Mouse (Mus musculus): Measurements from ENCODE around the gene Padi2.

DNA sequence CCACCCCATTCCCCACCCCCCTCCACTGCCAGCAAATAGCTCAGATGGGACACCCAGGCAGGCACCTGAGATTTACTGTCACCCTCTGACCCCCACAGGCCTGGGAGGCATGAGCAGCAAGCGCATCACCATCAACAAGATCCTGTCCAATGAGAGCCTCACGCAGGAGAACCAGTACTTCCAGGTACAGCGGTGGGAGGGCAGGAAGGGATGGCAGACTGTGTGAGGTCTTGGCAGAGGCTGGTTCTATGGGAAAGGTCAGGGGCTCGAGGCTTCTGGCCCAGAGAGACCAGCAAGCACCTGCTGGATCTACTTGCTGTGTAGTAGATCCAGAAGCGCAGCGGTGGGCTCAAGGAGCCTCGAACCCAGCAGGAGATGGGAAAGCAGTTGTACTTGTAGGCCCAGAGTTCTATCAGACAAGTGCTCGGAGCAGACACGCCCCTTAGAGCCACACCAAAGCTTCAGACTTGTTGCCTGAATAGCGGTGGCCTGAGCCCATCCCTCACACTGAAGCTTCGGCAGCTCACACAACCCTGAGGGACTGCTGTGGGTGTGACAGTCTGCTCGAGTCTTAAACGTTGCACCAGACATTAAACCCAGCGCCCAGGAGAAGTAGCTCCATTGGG is 40.5 kb downstream of the Padi2 start:
- TF ChIP-seq CTCF (IDR thresholded peaks at IDR 0.05; ENCODE audit: borderline replicate concordance, insufficient read depth, low read length) (no peak), POLR2A (IDR thresholded peaks at IDR 0.05; ENCODE audit: low read depth, low read length) (no peak)
